Mouse (Mus musculus): ENCODE data around the gene Ceacam18.

DNA sequence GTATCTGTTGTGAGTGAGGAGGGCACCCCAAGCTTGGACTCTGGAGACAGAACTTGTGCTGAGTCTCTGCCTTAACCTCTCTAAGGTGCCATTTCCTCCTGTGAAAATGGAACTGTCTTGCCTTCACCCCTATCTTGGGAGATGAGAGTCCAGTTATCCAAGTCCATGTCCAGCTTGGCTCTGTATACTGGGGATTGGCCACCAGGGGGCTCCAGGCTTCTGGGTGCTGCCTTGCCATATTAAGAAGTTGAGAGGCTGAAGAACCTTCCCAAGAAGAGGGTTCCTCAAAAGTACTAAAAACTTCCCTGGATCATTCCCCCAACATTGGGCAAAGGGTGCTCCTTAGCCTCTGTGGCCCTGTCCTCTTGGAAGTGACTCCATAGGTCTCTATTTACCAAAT, 44.0 kb downstream of the Ceacam18 start:
- TF ChIP-seq POLR2A (IDR thresholded peaks at IDR 0.05; ENCODE audit: borderline replicate concordance, extremely low read depth, low read depth, low read length): no peak
- TF ChIP-seq CTCF (IDR thresholded peaks at IDR 0.05; ENCODE audit: insufficient read depth, low read length): peak; percentile 62
